Mouse (Mus musculus) megakaryocyte, embryonic 14.5 days (primary cell): ENCODE measurements around the gene Msto1. TPM values are rescaled to one million over a fixed set of nuclear protein-coding genes. Genes with fewer than 3 reads are reported as not detected.

Source experiments
- H3K27me3 ChIP-seq: replicated peaks from 2 replicates; pipeline ENCODE3; 2012; ENCODE audit warnings: inconsistent platforms
- H3K36me3 ChIP-seq: replicated peaks from 2 replicates; pipeline ENCODE3; 2012; ENCODE audit warnings: low read length, inconsistent platforms, mixed read lengths
- H3K4me1 ChIP-seq: 2 replicates; pipeline ENCODE4 v1.6.1; 2012; ENCODE audit warnings: inconsistent platforms
- H3K4me3 ChIP-seq: replicated peaks from 2 replicates; pipeline ENCODE3; 2012; ENCODE audit warnings: moderate library complexity, mild to moderate bottlenecking, inconsistent platforms
- H3K9me3 ChIP-seq: 2 replicates; pipeline ENCODE4 v1.6.1; 2012; ENCODE audit warnings: inconsistent platforms
- FLI1 ChIP-seq: IDR thresholded peaks from 2 replicates; pipeline ENCODE4 v1.6.1; 2012; ENCODE audit warnings: low read length, inconsistent platforms, mixed read lengths
- GATA1 ChIP-seq: IDR thresholded peaks from 3 replicates; pipeline ENCODE4 v1.6.1; 2012; ENCODE audit warnings: mixed read lengths, low read length, inconsistent platforms, borderline replicate concordance
- polyA plus RNA-seq: library from polyadenylated mRNA; stranded (reverse); fragments of >175 nt; gene quantifications from 2 replicates; pipeline ENCODE4 v1.2.3, GENCODE M21; 2012; ENCODE audit warnings: low replicate concordance; ENCODE audit not compliant: insufficient read depth

Msto1 gene
- polyA plus RNA-seq, 1 experiment, result 22.7 TPM

- Histone ChIP-seq H3K4me1 (peaks cover 19% of the 10 kb centered on the region), H3K27me3 (no peaks in the 10 kb centered on the region), H3K4me3 (no peak overlapping the region), H3K9me3 (no peaks in the 10 kb centered on the region), H3K36me3 (peaks cover 76% of the 10 kb centered on the region)
- TF ChIP-seq FLI1, result no peak
- TF ChIP-seq GATA1, result no peak
Observed at GRCm38 (mm10) chr3:88939749-88940148, 25.9 kb upstream of the Msto1 start.

- Histone ChIP-seq H3K36me3 (peaks cover 82% of the 10 kb centered on the region), H3K9me3 (no peaks in the 10 kb centered on the region), H3K4me3 (no peak overlapping the region), H3K4me1 (peaks cover 15% of the 10 kb centered on the region), H3K27me3 (no peaks in the 10 kb centered on the region)
- no peak for TF ChIP-seq GATA1
- no peak for TF ChIP-seq FLI1
Observed at GRCm38 (mm10) chr3:88939071-88939470, 25.3 kb upstream of the Msto1 start.

- Histone ChIP-seq H3K9me3 (no peaks in the 10 kb centered on the region), H3K27me3 (no peaks in the 10 kb centered on the region), H3K36me3 (peaks cover 98% of the 10 kb centered on the region), H3K4me3 (no peak overlapping the region), H3K4me1 (no peaks in the 10 kb centered on the region)
- TF ChIP-seq GATA1, result no peak
- no peak for TF ChIP-seq FLI1
Observed at GRCm38 (mm10) chr3:88929501-88929900, 15.7 kb upstream of the Msto1 start.

GRCm38 (mm10) chr3:88925651-88926050 is 11.9 kb upstream of the Msto1 start:
- Histone ChIP-seq H3K27me3 (no peaks in the 10 kb centered on the region), H3K4me1 (no peaks in the 10 kb centered on the region), H3K36me3 (peaks cover 99% of the 10 kb centered on the region), H3K4me3 (no peak overlapping the region), H3K9me3 (peaks cover 11% of the 10 kb centered on the region)
- TF ChIP-seq GATA1, result no peak
- TF ChIP-seq FLI1, result no peak

- peaks cover 90% of the 10 kb centered on the region for H3K36me3 ChIP-seq
- TF ChIP-seq GATA1 (no peak), FLI1 (no peak)
- H3K27me3 ChIP-seq, result no peaks in the 10 kb centered on the region
- no peak overlapping the region for H3K4me3 ChIP-seq
- H3K4me1 ChIP-seq, result no peaks in the 10 kb centered on the region
- peaks cover 13% of the 10 kb centered on the region for H3K9me3 ChIP-seq
Observed at GRCm38 (mm10) chr3:88923989-88924591, 10.3 kb upstream of the Msto1 start.

GRCm38 (mm10) chr3:88921411-88921810 is 7.6 kb upstream of the Msto1 start:
- no peaks in the 10 kb centered on the region for H3K27me3 ChIP-seq
- H3K4me1 ChIP-seq, result peaks cover 14% of the 10 kb centered on the region
- no peak overlapping the region for H3K4me3 ChIP-seq
- H3K36me3 ChIP-seq, result peaks cover 63% of the 10 kb centered on the region
- peaks cover 13% of the 10 kb centered on the region for H3K9me3 ChIP-seq
- TF ChIP-seq FLI1 (no peak), GATA1 (no peak)

GRCm38 (mm10) chr3:88918981-88919380 is 5.2 kb upstream of the Msto1 start:
- H3K27me3 ChIP-seq, result no peaks in the 10 kb centered on the region
- H3K9me3 ChIP-seq, result peaks cover 13% of the 10 kb centered on the region
- peaks cover 23% of the 10 kb centered on the region for H3K4me1 ChIP-seq
- no peak overlapping the region for H3K4me3 ChIP-seq
- peaks cover 41% of the 10 kb centered on the region for H3K36me3 ChIP-seq
- no peak for TF ChIP-seq GATA1
- no peak for TF ChIP-seq FLI1

- Histone ChIP-seq H3K9me3 (no peaks in the 10 kb centered on the region), H3K4me3 (peak overlapping the region; percentile 100), H3K4me1 (peaks cover 38% of the 10 kb centered on the region), H3K27me3 (no peaks in the 10 kb centered on the region), H3K36me3 (peaks cover 36% of the 10 kb centered on the region)
- TF ChIP-seq GATA1 (no peak), FLI1 (no peak)
Observed at GRCm38 (mm10) chr3:88914384-88914810, 598 bp upstream of the Msto1 start.

GRCm38 (mm10) chr3:88912585-88912984 is 1.2 kb downstream of the Msto1 start:
- H3K4me3 ChIP-seq, result peak overlapping the region; percentile 100
- TF ChIP-seq FLI1 (no peak), GATA1 (no peak)

GRCm38 (mm10) chr3:88906393-88907159 is 7.2 kb downstream of the Msto1 start:
- TF ChIP-seq FLI1 (no peak), GATA1 (no peak)
- Histone ChIP-seq H3K4me3 (no peak overlapping the region), H3K4me1 (peaks cover 5% of the 10 kb centered on the region), H3K27me3 (no peaks in the 10 kb centered on the region), H3K36me3 (peaks cover 99% of the 10 kb centered on the region), H3K9me3 (no peaks in the 10 kb centered on the region)

More at GRCm38 (mm10) chr3:88912585-88912984, 1.2 kb downstream of the Msto1 start:
- H3K36me3 ChIP-seq, result peaks cover 53% of the 10 kb centered on the region
- H3K27me3 ChIP-seq, result no peaks in the 10 kb centered on the region
- no peaks in the 10 kb centered on the region for H3K9me3 ChIP-seq
- H3K4me1 ChIP-seq, result peaks cover 33% of the 10 kb centered on the region
